Mouse (Mus musculus): Measurements from ENCODE around the gene Cotl1. TPM values are rescaled to one million over a fixed set of nuclear protein-coding genes. Genes with fewer than 3 reads are reported as not detected.
A peak's percentile ranks its signal among the peaks of the same experiment; 100 is the strongest.

Cotl1 gene
- polyA plus RNA-seq, 1 experiment from 2014 or later: 167 TPM

DNA sequence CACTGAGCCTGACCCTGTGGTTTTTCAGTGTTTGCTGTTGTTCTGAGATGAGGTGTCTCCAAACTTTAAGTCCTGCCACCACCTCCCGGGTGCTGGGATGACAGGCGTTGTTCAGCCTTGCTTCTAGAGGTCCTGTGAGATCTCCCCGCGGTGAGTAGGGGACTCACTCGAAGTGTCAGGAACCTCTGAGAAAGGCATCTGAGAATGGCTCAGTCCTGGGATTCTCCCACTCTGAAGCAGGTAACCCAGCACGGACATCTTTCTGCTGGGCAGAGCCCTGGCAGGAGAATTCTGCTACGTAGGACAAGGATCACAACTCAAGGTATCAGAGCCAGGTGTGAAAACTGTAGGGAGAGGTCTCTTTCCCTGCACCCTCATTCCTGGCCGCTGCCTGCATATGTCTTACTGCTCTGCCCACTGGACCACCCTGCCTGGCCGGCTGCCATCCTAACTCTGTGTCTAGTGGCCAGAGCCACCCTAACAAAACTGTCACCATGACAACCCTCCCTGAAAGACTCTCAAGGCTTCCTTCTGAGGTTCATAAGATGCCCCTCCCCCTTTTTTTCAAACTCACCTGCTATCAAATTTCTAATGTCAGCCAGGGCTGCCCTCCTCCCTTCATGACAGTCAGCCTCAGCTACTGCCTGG is 59.8 kb downstream of the Cotl1 start:
- WGBS: 79% methylated on average over 9 of the region's 9 CpGs
- no peaks in the 10 kb centered on the region for H3K36me3 ChIP-seq
- H3K4me2 ChIP-seq (replicated peaks): no peak overlapping the region
- peaks cover 19% of the 10 kb centered on the region for H3K4me1 ChIP-seq (replicated peaks)
- no peaks in the 10 kb centered on the region for H3K9me3 ChIP-seq
- no peak overlapping the region for H3K27ac ChIP-seq
- no peak for ATAC-seq
- H3K9ac ChIP-seq: no peak overlapping the region
- no peaks in the 10 kb centered on the region for H3K27me3 ChIP-seq (replicated peaks)
- H3K4me3 ChIP-seq (replicated peaks): no peak overlapping the region

DNA sequence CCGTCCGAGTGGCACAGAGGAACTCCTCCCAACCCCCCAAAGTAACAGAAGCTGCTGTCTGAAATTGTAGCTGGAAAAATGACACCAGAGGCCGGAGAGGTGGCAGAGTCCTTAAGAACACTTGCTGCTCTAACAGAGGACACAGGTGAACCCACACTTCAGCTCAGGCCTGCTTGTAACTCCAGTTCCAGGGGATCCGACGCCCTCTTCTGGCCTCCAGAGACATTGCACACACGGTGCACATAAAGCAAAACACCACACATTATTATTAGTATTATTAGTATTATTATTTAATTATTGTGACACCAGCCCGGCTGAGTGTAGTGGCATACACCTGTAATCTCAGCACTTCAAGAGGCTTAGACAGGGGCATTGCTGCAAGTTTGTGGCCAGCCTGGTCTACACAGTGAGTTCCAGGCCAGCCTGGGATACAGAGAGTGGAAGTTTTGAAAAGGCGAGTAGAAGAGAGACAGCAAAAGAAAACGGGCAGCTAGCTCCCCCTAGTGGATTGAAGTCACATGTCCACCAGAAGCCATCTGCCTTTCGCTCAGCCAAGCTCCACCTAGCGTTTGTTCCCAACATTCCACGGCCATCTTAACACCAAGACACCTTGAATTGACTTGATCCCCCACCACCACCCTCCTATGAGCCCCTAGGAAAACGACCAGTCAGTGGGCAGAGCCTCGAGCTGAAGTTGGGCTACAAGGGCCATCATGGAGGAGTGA is 61.2 kb downstream of the Cotl1 start:
- no peak overlapping the region for H3K9ac ChIP-seq
- 0 out of 2 replicates have a peak, but pooled peaks have one; percentile 3 for ATAC-seq
- no peak overlapping the region for H3K27ac ChIP-seq
- H3K4me3 ChIP-seq (replicated peaks): no peak overlapping the region
- no peaks in the 10 kb centered on the region for H3K36me3 ChIP-seq
- no peaks in the 10 kb centered on the region for H3K27me3 ChIP-seq (replicated peaks)
- H3K9me3 ChIP-seq: no peaks in the 10 kb centered on the region
- WGBS: 25% methylated on average over 14 of the region's 14 CpGs
- peaks cover 17% of the 10 kb centered on the region for H3K4me1 ChIP-seq (replicated peaks)
- peak overlapping the region; percentile 90; the same call in 1 of the 2 replicates for H3K4me2 ChIP-seq (replicated peaks)

DNA sequence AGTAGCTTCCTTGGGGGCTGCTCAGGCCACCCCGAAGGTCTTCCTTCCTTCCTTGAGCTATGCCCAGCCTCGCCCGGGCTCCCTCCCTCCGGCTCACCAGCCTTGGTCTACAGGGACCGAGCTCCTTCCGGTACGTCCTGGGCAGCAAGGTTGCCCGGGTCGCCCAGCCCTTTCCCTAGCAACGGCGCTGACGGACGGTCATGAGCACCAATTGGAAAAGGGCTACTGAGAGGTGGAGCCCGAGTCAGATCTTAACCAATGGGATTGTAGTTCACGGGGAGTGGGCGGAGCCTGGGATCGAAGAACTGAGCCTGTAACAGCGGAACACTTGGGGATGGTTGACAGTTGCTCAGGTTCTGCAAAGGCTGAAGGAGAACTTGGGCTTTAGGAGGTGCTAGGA is 62.1 kb downstream of the Cotl1 start, which contains the start of gene Tldc1:
TSS of gene Tldc1 (minus strand) at position 154 of the 400 bp plus-strand sequence.
- Histone ChIP-seq H3K4me1 (replicated peaks) (peaks cover 17% of the 10 kb centered on the region), H3K4me2 (replicated peaks) (peak within 1 kb of the TSS; percentile 90), H3K9me3 (no peaks in the 10 kb centered on the region), H3K27ac (peak within 1 kb of the TSS; percentile 82), H3K9ac (peak within 1 kb of the TSS; percentile 68), H3K36me3 (no peaks in the 10 kb centered on the region), H3K4me3 (replicated peaks) (peak within 1 kb of the TSS; percentile 65), H3K27me3 (replicated peaks) (no peaks in the 10 kb centered on the region)
- WGBS: 0% methylated on average over 18 of the region's 18 CpGs
- ATAC-seq: peak; percentile 98

DNA sequence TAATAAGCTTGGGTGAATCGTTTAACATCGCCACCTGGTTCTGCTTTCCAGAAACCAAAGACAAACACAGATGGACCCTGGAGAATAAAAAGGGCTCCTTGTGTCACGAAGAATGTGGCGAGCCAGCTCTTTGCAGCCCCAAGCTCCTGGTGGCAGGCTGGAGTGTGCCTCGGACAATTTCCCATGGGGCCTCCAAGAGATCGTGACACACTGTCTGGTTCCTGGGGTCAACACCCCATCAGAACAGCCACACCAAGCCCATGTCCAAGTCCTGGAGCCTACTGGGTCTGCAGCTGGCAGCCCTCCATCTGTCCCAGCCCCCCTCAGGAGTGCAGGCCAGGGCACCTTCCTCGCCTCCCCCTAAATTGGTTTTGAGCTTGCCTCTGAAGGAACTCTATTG is 62.6 kb downstream of the Cotl1 start:
- ATAC-seq: peak; percentile 13
- 7% methylated on average over 7 of the region's 7 CpGs for WGBS
- Histone ChIP-seq H3K4me2 (replicated peaks) (peak overlapping the region; percentile 90), H3K4me3 (replicated peaks) (peak overlapping the region; percentile 65), H3K4me1 (replicated peaks) (peaks cover 17% of the 10 kb centered on the region), H3K9me3 (no peaks in the 10 kb centered on the region), H3K9ac (peak overlapping the region; percentile 68), H3K36me3 (no peaks in the 10 kb centered on the region), H3K27me3 (replicated peaks) (no peaks in the 10 kb centered on the region), H3K27ac (peak overlapping the region; percentile 82)

DNA sequence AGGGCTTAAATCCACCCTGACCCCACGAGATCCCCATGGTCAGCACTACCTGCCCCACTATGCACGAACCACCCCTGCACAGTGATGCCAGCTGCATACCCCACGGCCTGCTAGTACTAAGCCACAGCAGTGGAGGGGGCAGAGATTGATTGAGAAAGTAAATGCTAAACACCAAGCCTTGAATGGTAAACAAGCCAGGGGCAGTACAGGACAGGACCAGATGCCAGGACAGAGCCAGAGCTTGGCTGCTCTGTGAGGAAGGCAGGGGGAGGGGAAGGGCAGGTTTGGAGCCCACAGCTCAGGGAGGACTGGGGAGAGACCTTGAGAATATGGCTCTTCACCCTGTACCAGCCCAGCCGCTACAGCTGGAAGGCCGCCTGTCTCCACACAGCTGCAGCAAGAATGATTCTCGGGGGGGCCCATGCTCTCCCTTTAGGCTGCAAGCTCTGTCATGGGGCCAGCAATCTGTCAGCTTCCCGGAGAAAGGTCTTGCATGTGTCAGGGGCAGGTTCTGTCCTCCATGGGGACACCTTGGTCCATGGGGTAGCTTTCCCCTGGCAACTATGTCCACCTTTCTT is 63.6 kb downstream of the Cotl1 start:
- Histone ChIP-seq H3K27ac (no peak overlapping the region), H3K36me3 (no peaks in the 10 kb centered on the region), H3K27me3 (replicated peaks) (no peaks in the 10 kb centered on the region), H3K4me2 (replicated peaks) (peak overlapping the region; percentile 90; the same call in 1 of the 2 replicates), H3K4me1 (replicated peaks) (peaks cover 17% of the 10 kb centered on the region), H3K9ac (no peak overlapping the region), H3K4me3 (replicated peaks) (no peak overlapping the region), H3K9me3 (no peaks in the 10 kb centered on the region)
- 84% methylated on average over 7 of the region's 7 CpGs for WGBS
- ATAC-seq: no peak

DNA sequence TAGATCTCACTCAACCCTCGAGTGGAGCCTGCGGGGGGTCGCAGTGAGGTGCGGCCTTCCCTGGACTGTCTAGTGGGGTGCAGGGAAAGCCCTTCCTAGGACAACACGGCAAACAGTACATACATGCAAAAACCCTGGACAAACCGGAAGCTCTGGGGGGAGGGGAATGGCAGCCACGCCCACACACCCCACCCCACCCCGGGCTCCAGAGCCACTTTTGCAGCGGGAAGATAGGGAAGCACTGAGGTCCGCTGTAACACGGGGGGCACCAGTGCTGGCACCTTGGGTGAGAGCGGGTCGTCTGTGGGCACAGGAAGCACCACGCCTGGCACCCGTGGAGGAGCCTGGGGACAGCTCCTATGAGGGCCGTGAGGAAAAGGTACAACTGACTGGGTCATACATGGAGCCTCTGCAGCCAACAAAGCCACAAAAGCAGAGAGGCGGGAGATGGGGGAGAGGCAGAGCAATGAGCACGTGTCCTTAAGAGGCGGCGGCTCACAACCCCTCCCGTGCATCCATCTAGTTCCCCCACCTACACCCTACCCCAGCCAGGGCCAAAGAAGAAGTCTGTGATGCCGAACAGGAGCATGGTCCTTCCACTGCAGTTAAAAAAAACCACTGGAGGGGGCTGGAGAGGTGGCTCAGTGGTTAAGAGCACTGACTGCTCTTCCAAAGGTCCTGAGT is 74.4 kb downstream of the Cotl1 start:
- no peaks in the 10 kb centered on the region for H3K9me3 ChIP-seq
- H3K36me3 ChIP-seq: peaks cover 8% of the 10 kb centered on the region
- no peaks in the 10 kb centered on the region for H3K27me3 ChIP-seq (replicated peaks)
- peak; percentile 45; the same call in 1 of the 2 replicates for ATAC-seq
- no peak overlapping the region for H3K4me2 ChIP-seq (replicated peaks)
- H3K9ac ChIP-seq: no peak overlapping the region
- 75% methylated on average over 22 of the region's 22 CpGs for WGBS
- H3K4me3 ChIP-seq (replicated peaks): no peak overlapping the region
- H3K27ac ChIP-seq: no peak overlapping the region
- H3K4me1 ChIP-seq (replicated peaks): 0 out of 2 replicates have a peak, but pooled peaks cover 6% of the 10 kb centered on the region

DNA sequence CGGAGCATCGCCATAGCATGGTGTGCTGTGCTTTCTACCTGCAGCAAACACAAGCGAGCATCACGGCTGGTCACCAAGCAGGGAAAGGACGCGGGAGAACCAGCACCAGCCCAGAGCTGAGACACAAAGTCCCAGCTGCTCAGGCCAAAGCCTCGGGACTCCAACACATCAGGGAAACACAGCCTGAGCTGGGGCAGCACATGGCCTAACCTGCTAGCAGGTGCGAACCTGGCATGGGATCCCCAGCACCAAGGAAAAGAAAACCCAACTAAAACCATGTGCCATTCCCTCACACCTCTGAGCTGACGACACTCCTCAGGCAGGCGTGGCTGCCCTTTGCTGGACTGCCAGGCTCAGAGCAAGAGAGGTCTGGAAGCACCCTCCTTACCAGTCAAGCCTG is 75.0 kb downstream of the Cotl1 start:
- Histone ChIP-seq H3K27me3 (replicated peaks) (no peaks in the 10 kb centered on the region), H3K4me1 (replicated peaks) (0 out of 2 replicates have a peak, but pooled peaks cover 6% of the 10 kb centered on the region), H3K36me3 (peaks cover 8% of the 10 kb centered on the region), H3K9ac (no peak overlapping the region), H3K4me2 (replicated peaks) (no peak overlapping the region), H3K9me3 (no peaks in the 10 kb centered on the region), H3K4me3 (replicated peaks) (no peak overlapping the region), H3K27ac (no peak overlapping the region)
- peak; percentile 19; the same call in 1 of the 2 replicates for ATAC-seq
- WGBS: 85% methylated on average over 10 of the region's 10 CpGs

DNA sequence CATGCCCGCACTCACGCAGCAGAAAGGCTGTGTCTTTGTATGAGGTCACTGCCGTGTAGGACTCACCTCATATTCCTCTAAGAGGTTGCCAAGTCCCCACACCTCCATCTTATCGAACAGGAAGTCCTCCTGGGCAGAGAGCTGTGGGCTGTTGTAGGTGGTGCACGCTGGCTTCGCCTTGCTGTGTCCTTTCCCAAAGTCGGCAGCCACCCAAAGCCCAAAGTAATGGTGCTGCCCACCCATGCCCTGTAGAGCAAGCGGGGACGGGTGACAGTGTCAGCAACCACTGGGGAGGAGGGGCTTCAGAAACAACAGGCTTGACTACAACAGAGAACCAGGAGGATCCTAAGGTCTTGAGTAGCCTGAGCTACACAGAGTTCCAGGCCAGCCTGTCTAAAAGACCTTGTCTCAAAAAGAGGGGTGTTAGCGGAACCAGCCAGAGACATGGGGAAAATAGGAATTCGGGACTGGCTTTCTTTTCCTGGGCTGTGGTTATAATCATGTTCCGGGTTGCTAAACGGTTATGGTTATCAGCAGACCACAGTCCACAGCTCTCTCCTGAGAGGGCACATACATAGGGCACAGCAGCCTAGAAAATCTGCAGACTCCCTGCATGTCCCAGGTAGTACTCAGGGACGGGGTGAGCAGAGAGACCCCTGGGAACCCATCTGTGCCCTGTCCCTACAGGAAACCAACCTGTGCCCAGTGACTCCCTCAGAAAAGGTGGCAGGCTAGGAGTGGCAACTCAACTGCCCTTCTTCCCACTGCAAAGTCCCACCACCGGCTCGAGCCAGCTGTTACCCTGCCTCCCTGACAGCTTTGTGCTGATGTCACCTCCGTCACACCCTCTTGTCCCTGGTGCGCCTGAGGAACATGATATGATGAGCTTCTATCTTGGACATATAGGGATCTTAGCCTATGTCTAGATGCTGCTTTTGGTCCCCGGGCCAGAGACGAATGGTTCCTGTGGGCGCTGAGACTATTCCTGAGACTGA is 77.8 kb downstream of the Cotl1 start:
- Histone ChIP-seq H3K4me1 (replicated peaks) (0 out of 2 replicates have a peak, but pooled peaks cover 6% of the 10 kb centered on the region), H3K9ac (no peak overlapping the region), H3K36me3 (no peaks in the 10 kb centered on the region; the same call in 1 of the 2 replicates), H3K27ac (no peak overlapping the region), H3K9me3 (no peaks in the 10 kb centered on the region), H3K27me3 (replicated peaks) (no peaks in the 10 kb centered on the region), H3K4me3 (replicated peaks) (no peak overlapping the region), H3K4me2 (replicated peaks) (no peak overlapping the region)
- ATAC-seq: no peak
- 88% methylated on average over 21 of the region's 21 CpGs for WGBS

DNA sequence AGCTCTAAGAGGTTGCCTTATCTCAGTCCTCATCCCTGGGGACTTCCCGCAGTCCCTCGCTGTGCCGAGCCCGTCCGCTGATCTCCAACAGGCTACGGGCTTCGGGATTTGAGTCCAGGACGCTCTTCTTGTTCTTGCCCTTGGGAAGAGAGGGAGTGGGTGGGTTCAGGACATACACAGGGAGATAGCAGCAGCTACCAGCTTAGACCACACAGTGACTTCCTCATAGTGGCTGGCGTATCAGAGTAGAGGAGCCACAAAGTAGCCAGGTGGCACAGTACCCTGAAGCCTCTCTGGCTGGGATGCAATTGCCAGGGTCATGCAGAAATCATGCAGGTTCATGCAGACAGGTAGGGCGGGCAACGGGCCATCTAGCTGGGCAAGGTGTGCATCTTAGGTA is 78.7 kb downstream of the Cotl1 start:
- Histone ChIP-seq H3K27me3 (replicated peaks) (no peaks in the 10 kb centered on the region), H3K4me2 (replicated peaks) (no peak overlapping the region), H3K27ac (no peak overlapping the region), H3K4me3 (replicated peaks) (no peak overlapping the region), H3K9ac (no peak overlapping the region), H3K4me1 (replicated peaks) (0 out of 2 replicates have a peak, but pooled peaks cover 7% of the 10 kb centered on the region), H3K9me3 (no peaks in the 10 kb centered on the region), H3K36me3 (no peaks in the 10 kb centered on the region; the same call in 1 of the 2 replicates)
- ATAC-seq: no peak
- WGBS: 91% methylated on average over 11 of the region's 11 CpGs

All from intestine, embryonic 15.5 days (tissue).